Mouse (Mus musculus) heart, postnatal 0 days (tissue): Measurements from ENCODE around the gene Arhgap9. TPM values are rescaled to one million over a fixed set of nuclear protein-coding genes. Genes with fewer than 3 reads are reported as not detected.

Experiments
- ATAC-seq: fragments of 200-750 bp; cut with Nextera tagmentation; 2 replicates; pipeline ENCODE4 v1.8.0; 2017; ENCODE audit warnings: low read depth, moderate number of reproducible peaks, moderate library complexity; ENCODE audit not compliant: insufficient read depth
- DNase-seq: peaks from one replicate; pipeline ENCODE4 v3.0.0-alpha.2; 2016; ENCODE audit warnings: low spot score
- H3K27ac ChIP-seq: fragments of 300-500 bp; sonication (generic); 2 replicates; pipeline ENCODE4 v1.5.1; 2014; ENCODE audit warnings: low read depth, mild to moderate bottlenecking
- H3K27me3 ChIP-seq: fragments of 300-500 bp; sonication (generic); 2 replicates; pipeline ENCODE4 v1.6.1; 2014; ENCODE audit warnings: low read length, mixed read lengths; ENCODE audit not compliant: control insufficient read depth, insufficient read depth
- H3K36me3 ChIP-seq: fragments of 300-500 bp; sonication (generic); replicated peaks from 2 replicates; pipeline ENCODE4 v1.6.1; 2014; ENCODE audit warnings: low read length, mixed read lengths; ENCODE audit not compliant: control insufficient read depth, insufficient read depth
- H3K4me1 ChIP-seq: fragments of 300-500 bp; sonication (generic); 2 replicates; pipeline ENCODE4 v1.6.1; 2014; ENCODE audit warnings: antibody characterized with exemption; ENCODE audit not compliant: control insufficient read depth, insufficient read depth
- H3K4me2 ChIP-seq: fragments of 300-500 bp; sonication (generic); 2 replicates; pipeline ENCODE4 v1.6.1; 2014; ENCODE audit warnings: low read depth, mild to moderate bottlenecking, low read length, moderate library complexity
- H3K4me3 ChIP-seq: fragments of 300-500 bp; sonication (generic); 2 replicates; pipeline ENCODE4 v1.5.1; 2014; ENCODE audit warnings: low read depth, low read length
- H3K9ac ChIP-seq: fragments of 300-500 bp; sonication (generic); replicated peaks from 2 replicates; pipeline ENCODE4 v1.6.1; 2014; ENCODE audit warnings: low read depth, low read length, mixed read lengths
- H3K9me3 ChIP-seq: fragments of 300-500 bp; sonication (generic); replicated peaks from 2 replicates; pipeline ENCODE4 v1.6.1; 2016; ENCODE audit warnings: low read length; ENCODE audit not compliant: control insufficient read depth
- CTCF ChIP-seq: IDR thresholded peaks from 2 replicates; pipeline ENCODE4 v1.5.1; 2016; ENCODE audit warnings: antibody characterized with exemption, control low read depth, low read depth
- EP300 ChIP-seq: IDR thresholded peaks from 2 replicates; pipeline ENCODE4 v1.6.1; 2016; ENCODE audit warnings: antibody characterized with exemption, low read depth
- WGBS: fragments of 180-500 bp; shearing (Covaris S2); extraction: QIAGEN DNeasy Blood & Tissue Kit; methylation state at CpG from one replicate; pipeline ENCODE4 v1.1.7; 2014; 5-methylcytosine and 5-hydroxymethylcytosine counted together
- polyA plus RNA-seq: library from polyadenylated mRNA; unstranded; fragments of >200 nt; fragmentation: Nextera tagmentation; extraction: Ambion mirVana; gene quantifications from 2 replicates; pipeline ENCODE4 v1.2.1, GENCODE M21; 2015
- total RNA-seq: library from RNA; depleted of rRNA; stranded (reverse); fragments of >200 nt; gene quantifications from 2 replicates; pipeline ENCODE4 v1.2.3, GENCODE M21; 2014; ENCODE audit warnings: low replicate concordance

Arhgap9 gene
- total and polyA plus RNA-seq, 2 experiments from 2014 or later, result 0.73 to 1.8 TPM

GRCm38 (mm10) chr10:127338930-127339682 is 17.3 kb downstream of the Arhgap9 start:
- WGBS, result under 1% methylated on average over 31 of the region's 31 CpGs
- DNase-seq (peak; percentile 88), ATAC-seq (peak; percentile 83)
- Histone ChIP-seq H3K4me2 (peak overlapping the region; percentile 78), H3K9ac (peak overlapping the region; percentile 21; the same call in 1 of the 2 replicates), H3K4me3 (peak overlapping the region; percentile 46), H3K4me1 (peaks cover 3% of the 10 kb centered on the region; the same call in 1 of the 2 replicates), H3K9me3 (no peaks in the 10 kb centered on the region), H3K27ac (peak overlapping the region; percentile 41; the same call in 1 of the 2 replicates), H3K27me3 (peaks cover 34% of the 10 kb centered on the region), H3K36me3 (no peaks in the 10 kb centered on the region)
- TF ChIP-seq EP300 (no peak), CTCF (peak; percentile 95)

GRCm38 (mm10) chr10:127339683-127340576 is 18.2 kb downstream of the Arhgap9 start:
- Histone ChIP-seq H3K4me1 (peaks cover 3% of the 10 kb centered on the region; the same call in 1 of the 2 replicates), H3K27me3 (peaks cover 34% of the 10 kb centered on the region), H3K36me3 (no peaks in the 10 kb centered on the region), H3K27ac (peak overlapping the region; percentile 41; the same call in 1 of the 2 replicates), H3K4me2 (peak overlapping the region; percentile 78), H3K4me3 (peak overlapping the region; percentile 46), H3K9ac (peak overlapping the region; percentile 21; the same call in 1 of the 2 replicates), H3K9me3 (no peaks in the 10 kb centered on the region)
- DNase-seq (no peak), ATAC-seq (0 out of 2 replicates have a peak, but pooled peaks have one; percentile 10)
- no peak for TF ChIP-seq EP300
- TF ChIP-seq CTCF, result no peak
- WGBS, result under 1% methylated on average over 40 of the region's 42 CpGs

GRCm38 (mm10) chr10:127340577-127341359 is 19.0 kb downstream of the Arhgap9 start:
- H3K4me3 ChIP-seq, result peak overlapping the region; percentile 46
- 0 out of 2 replicates have a peak overlapping the region, but pooled peaks have one; percentile 8 for H3K9ac ChIP-seq
- no peaks in the 10 kb centered on the region for H3K36me3 ChIP-seq
- H3K27me3 ChIP-seq, result peaks cover 34% of the 10 kb centered on the region
- no peak for DNase-seq
- peaks cover 3% of the 10 kb centered on the region; the same call in 1 of the 2 replicates for H3K4me1 ChIP-seq
- 3% methylated on average over 27 of the region's 27 CpGs for WGBS
- H3K4me2 ChIP-seq, result peak overlapping the region; percentile 78
- no peak overlapping the region for H3K27ac ChIP-seq
- no peak for TF ChIP-seq CTCF
- TF ChIP-seq EP300, result no peak
- ATAC-seq, result no peak
- no peaks in the 10 kb centered on the region for H3K9me3 ChIP-seq

- Histone ChIP-seq H3K27ac (no peak overlapping the region), H3K27me3 (peaks cover 34% of the 10 kb centered on the region), H3K9ac (0 out of 2 replicates have a peak overlapping the region, but pooled peaks have one; percentile 8), H3K4me1 (peaks cover 3% of the 10 kb centered on the region; the same call in 1 of the 2 replicates), H3K4me3 (peak overlapping the region; percentile 46), H3K9me3 (no peaks in the 10 kb centered on the region), H3K4me2 (peak overlapping the region; percentile 77), H3K36me3 (no peaks in the 10 kb centered on the region)
- ATAC-seq, result no peak
- no peak for DNase-seq
- no peak for TF ChIP-seq EP300
- TF ChIP-seq CTCF, result no peak
- WGBS, result 0% methylated on average over 4 of the region's 11 CpGs
Measured at GRCm38 (mm10) chr10:127341360-127341690, 19.6 kb downstream of the Arhgap9 start.
